Mouse (Mus musculus) MEL (cell line): ENCODE data around the gene Sowahd.

Source experiments
- POLR2A ChIP-seq, 2 experiments: IDR thresholded peaks; 2 replicates each; pipeline ENCODE4 v1.6.1; 2011 to 2012; ENCODE audit warnings: low read length in 2 of 2, mild to moderate bottlenecking in 2 of 2, control low read depth in 1 of 2, improper control_type of control experiment in 1 of 2, low read depth in 1 of 2, moderate library complexity in 1 of 2; ENCODE audit not compliant: control insufficient read depth in 1 of 2, insufficient read depth in 1 of 2, poor library complexity in 1 of 2
- USF2 ChIP-seq, 2 experiments: IDR thresholded peaks; 2 replicates each; pipeline ENCODE4 v1.6.1; 2011 to 2012; ENCODE audit warnings: improper control_type of control experiment in 2 of 2, low read length in 2 of 2, borderline replicate concordance in 1 of 2, inconsistent platforms in 1 of 2, low read depth in 1 of 2, mild to moderate bottlenecking in 1 of 2; ENCODE audit not compliant: insufficient read depth in 1 of 2

DNA sequence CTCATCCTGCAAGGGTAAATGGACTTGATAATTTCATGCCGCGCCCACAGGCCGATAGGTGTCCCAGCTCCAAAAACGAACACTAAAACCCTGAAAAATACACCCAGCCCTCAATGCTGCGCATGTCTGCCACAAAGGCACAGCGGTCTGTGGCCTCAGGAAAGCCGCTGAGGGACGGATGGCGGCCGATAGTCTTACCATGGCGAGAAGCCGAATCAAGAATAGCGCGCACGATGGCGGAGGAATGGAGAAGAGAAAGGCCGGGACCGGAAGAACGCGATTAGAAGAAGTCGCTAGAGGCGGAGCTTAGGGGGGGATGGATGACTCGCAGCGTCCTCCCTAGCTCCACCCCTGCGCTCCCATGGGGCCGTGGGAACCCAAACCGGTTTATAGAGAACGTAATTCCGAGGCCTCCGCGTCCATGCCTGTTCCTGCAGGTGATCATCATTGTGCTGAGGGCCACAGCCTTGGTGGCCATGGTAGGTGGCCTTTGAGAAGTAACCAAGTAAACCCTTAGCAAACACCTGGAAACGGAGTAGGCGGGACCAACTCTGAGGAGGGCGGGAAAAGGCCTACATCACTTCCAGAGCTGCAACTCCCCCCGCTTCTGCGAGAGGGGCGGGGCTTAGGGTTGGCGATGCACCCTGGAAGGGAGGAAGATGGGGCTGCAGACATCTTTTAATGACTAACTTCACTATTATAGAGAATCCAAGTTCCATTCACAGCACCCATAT lies 36.4 kb downstream of the Sowahd start, which contains the start of gene Rpl39:
- TF ChIP-seq POLR2A (IDR thresholded peaks at IDR 0.05; ENCODE audit: control insufficient read depth in 1 of 2, insufficient read depth in 1 of 2, low read depth in 1 of 2, low read length in 2 of 2, poor library complexity in 1 of 2) (peak; percentile 76 to 91), USF2 (IDR thresholded peaks at IDR 0.05; ENCODE audit: borderline replicate concordance in 1 of 2, insufficient read depth in 1 of 2, low read depth in 1 of 2, low read length in 2 of 2) (no peak)
